Mouse (Mus musculus) left cerebral cortex, postnatal 25 days (tissue): ENCODE measurements around the gene Olfr718-ps1. TPM values are rescaled to one million over a fixed set of nuclear protein-coding genes. Genes with fewer than 3 reads are reported as not detected.

Source experiments
- microRNA-seq, 2 experiments: library from miRNA; unstranded; fragments of <30 nt; microRNA quantifications; one replicate each; pipeline ENCODE4 v1.2.0; 2022
- total RNA-seq, 2 experiments: library from RNA; stranded (reverse); gene quantifications; 2 replicates each; pipeline ENCODE4 v1.2.3; 2021

The Olfr718-ps1 gene
- total RNA-seq, 2 experiments from 2014 or later = 0.09 to 0.14 TPM

Small RNAs within 50 kb of the gene (microRNA-seq; reads per million reads assigned to microRNA genes)
- gene Gm44405 = 0 reads per million in 2 experiments

Other genes with a start within 250 kb of the Olfr718-ps1 start
- gene Actb, start 240.8 kb downstream of the Olfr718-ps1 start, total RNA-seq = 1,000 to 10,000 TPM; 2,451 to 2,479 TPM
- gene Fscn1, start 187.2 kb downstream of the Olfr718-ps1 start, total RNA-seq = 100 to 1,000 TPM; 384 to 450 TPM
- 10 to 100 TPM; 42.6 to 42.8 TPM for gene Rnf216, start 34.6 kb downstream of the Olfr718-ps1 start, total RNA-seq
- 10 to 100 TPM; 11.9 to 13.6 TPM for gene Rbak, start 33.2 kb upstream of the Olfr718-ps1 start, total RNA-seq
- not detected for gene Spdye4b, start 33.4 kb upstream of the Olfr718-ps1 start, total RNA-seq
- gene Spdye4a, start 79.3 kb upstream of the Olfr718-ps1 start, total RNA-seq = not detected
- 10 to 100 TPM; 28.4 to 30.8 TPM for gene Zfp12, start 87.6 kb upstream of the Olfr718-ps1 start, total RNA-seq
- gene Zfp316, start 122.4 kb upstream of the Olfr718-ps1 start, total RNA-seq = 10 to 100 TPM; 18.6 to 20.1 TPM
- 1 to 10 TPM; 6.7 to 7.6 TPM for gene Zfp853, start 146.0 kb upstream of the Olfr718-ps1 start, total RNA-seq
- gene E130309D02Rik, start 167.8 kb upstream of the Olfr718-ps1 start, total RNA-seq = 10 to 100 TPM; 24.4 to 24.7 TPM
- gene Zdhhc4, start 181.7 kb upstream of the Olfr718-ps1 start, total RNA-seq = 10 to 100 TPM; 37.5 to 38.2 TPM
- gene Grid2ip, start 209.8 kb upstream of the Olfr718-ps1 start, total RNA-seq = 1 to 10 TPM; 1.6 TPM